10 mouse cellular contexts compared by ENCODE assay signal in the genomic region with DNA sequence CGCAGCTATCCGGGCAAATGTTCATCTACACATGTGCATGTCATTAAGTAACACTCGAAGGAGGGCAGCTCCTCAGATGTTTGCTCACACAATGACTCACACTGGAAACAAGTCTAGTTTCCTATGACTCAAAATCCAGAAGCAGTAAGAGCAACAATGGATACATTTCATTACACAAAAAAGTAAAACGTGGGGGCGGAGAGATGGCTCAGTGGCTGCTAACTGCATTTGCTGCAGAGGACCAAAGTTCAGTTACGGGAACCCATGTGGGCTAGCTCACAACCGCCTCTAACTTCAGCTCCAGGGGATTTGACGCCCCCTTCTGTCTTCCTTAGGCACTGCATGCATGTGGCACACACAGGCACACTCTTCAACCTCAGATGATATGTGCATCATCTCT. TPM values are rescaled to one million over a fixed set of nuclear protein-coding genes. Genes with fewer than 3 reads are reported as not detected.
A peak's percentile ranks its signal among the peaks of the same experiment; 100 is the strongest.
DNase-seq lines count a peak whose midpoint lies in the region; ATAC-seq and TF ChIP-seq lines count a peak whose summit lies in the region.
"Had no signal": no experiment of that assay in that cellular context is flagged by ENCODE, and none has a peak within 500 bp of the region (broad histone marks: within the 10 kb centered on the region; RNA-seq: fewer than 3 reads in every experiment).

No protein-coding gene starts in this region.

- no peak for TF ChIP-seq CTCF in cerebellum, adult 2 months (IDR thresholded peaks at IDR 0.05; ENCODE audit: borderline replicate concordance, insufficient read depth, low read depth, low read length)

- no peak overlapping the region for H3K27ac ChIP-seq in cerebellum, adult 2 months (ENCODE audit: insufficient read depth, low read length)
- H3K27ac ChIP-seq: heart, embryonic 13.5 days; midbrain, embryonic 12.5 days had no signal

- 76% methylated on average over 8 of the region's 8 CpGs for WGBS in cerebellum, adult 2 months

- ATAC-seq in CD4-positive, CD25-positive, alpha-beta regulatory T cell, adult 4 months: no peak
- peak; percentile 42; the same call in 1 of the 2 replicates for ATAC-seq in granulocyte monocyte progenitor cell, adult 5-6 weeks (replicated peaks; ENCODE audit: poor library complexity, severe bottlenecking)

- DNase-seq in CD4-positive, CD25-positive, alpha-beta regulatory T cell, adult 2 months (ENCODE audit: low read depth, low spot score): peak; percentile 53
- DNase-seq in left cerebral cortex, postnatal 25 days (ENCODE audit: low spot score in 2 of 2): peak; percentile 11 to 63
- no peak for DNase-seq in left cerebral cortex, postnatal 4 days
- DNase-seq in ES-CJ7 (ENCODE audit: low read depth, low spot score): peak; percentile 74
- no peak for DNase-seq in cerebellum, adult 11 months
- DNase-seq in cerebellum, adult 2 months: no peak

- H3K27me3 ChIP-seq in cerebellum, adult 2 months (ENCODE audit: control insufficient read depth, insufficient read depth, low read length): no peaks in the 10 kb centered on the region

- no peak overlapping the region for H3K4me3 ChIP-seq in cerebellum, adult 2 months (replicated peaks; ENCODE audit: insufficient read depth, low read depth, low read length)
- H3K4me3 ChIP-seq: heart, embryonic 13.5 days; midbrain, embryonic 12.5 days had no signal

- no peak for TF ChIP-seq POLR2A in cerebellum, adult 2 months (IDR thresholded peaks at IDR 0.05; ENCODE audit: borderline replicate concordance, insufficient read depth, low read length)

- H3K4me1 ChIP-seq in cerebellum, adult 2 months (ENCODE audit: control insufficient read depth, insufficient read depth, low read length): no peaks in the 10 kb centered on the region
- H3K4me1 ChIP-seq: heart, embryonic 13.5 days; midbrain, embryonic 12.5 days had no signal

- intact Hi-C loops in left cerebral cortex, postnatal 25 days (cut with DNase I): loop anchor here (5.0 kb wide), 2 partner anchors 147 to 162 kb away; partner anchors contain the start of gene Adamts2
- intact Hi-C loops in left cerebral cortex, postnatal 4 days (cut with DNase I): loop anchor here (5.0 kb wide), 2 partner anchors 162 to 327 kb away; partner anchors contain the start of gene Adamts2

RNA-seq across cellular contexts. Expression of gene Rufy1, which starts 8.9 kb away (rescaled TPM):
- polyA plus RNA-seq in CD4-positive, CD25-positive, alpha-beta regulatory T cell, adult 4 months (2017; shearing (Covaris generic)): 10 to 100 TPM; 11.9 to 15.4 TPM
- total RNA-seq in left cerebral cortex, postnatal 25 days (2021): 10 to 100 TPM; 25.4 to 27.8 TPM
- total RNA-seq in left cerebral cortex, postnatal 4 days (2021): 10 to 100 TPM; 21.3 to 22.5 TPM
- total RNA-seq in granulocyte monocyte progenitor cell, adult 5-6 weeks (2014; fragmentation: Nextera tagmentation): 42.1 and 52.7 TPM in 2 replicates
- total RNA-seq in granulocyte monocyte progenitor cell, adult 5-6 weeks (2017): 34.6 and 48.3 TPM in 2 replicates
- polyA plus RNA-seq in cerebellum, adult 2 months (2012; rRNA removed): 35.6 and 38.3 TPM in 2 replicates

Comparison
In these comparisons a context has a peak if more than half of its experiments do, and no peak if none do; other contexts are left out.
1. DNase-seq: peak in CD4-positive, CD25-positive, alpha-beta regulatory T cell, adult 2 months (single experiment), left cerebral cortex, postnatal 25 days (2 of 2) and ES-CJ7 (single experiment); none in left cerebral cortex, postnatal 4 days (single experiment), cerebellum, adult 11 months (single experiment) and cerebellum, adult 2 months (0 of 2).